Mouse (Mus musculus): ENCODE measurements at regions not wholly inside any gene's neighbourhood (a gene's known extent, or its start where the extent isn't known, plus 50 kb on each side); places are given as distances from the start of the nearest gene placed in this dataset.

GRCm38 (mm10) chr12:26244701-26245100 lies 170.4 kb downstream of the Rnf144a start:
- DNase-seq (ENCODE audit: low spot score): no peak

- no peak for DNase-seq (ENCODE audit: low spot score)
These were observed 187.5 kb downstream of the Rnf144a start for GRCm38 (mm10) chr12:26227557-26228020.

- no peak for DNase-seq (ENCODE audit: low spot score)
These were observed 188.7 kb downstream of the Rnf144a start for GRCm38 (mm10) chr12:26226363-26226762.

- no peak for DNase-seq (ENCODE audit: low spot score)
These were observed 202.6 kb downstream of the Rnf144a start for GRCm38 (mm10) chr12:26212447-26212846.

GRCm38 (mm10) chr12:26211423-26211822 lies 203.6 kb downstream of the Rnf144a start:
- DNase-seq (ENCODE audit: low spot score): no peak

- DNase-seq (ENCODE audit: low spot score): no peak
These were observed 208.3 kb downstream of the Rnf144a start for GRCm38 (mm10) chr12:26206751-26207150.

GRCm38 (mm10) chr12:26206036-26206435 lies 209.0 kb downstream of the Rnf144a start:
- no peak for DNase-seq (ENCODE audit: low spot score)

GRCm38 (mm10) chr12:26191982-26192576 lies 223.0 kb downstream of the Rnf144a start:
- DNase-seq (ENCODE audit: low spot score): no peak

- DNase-seq (ENCODE audit: low spot score): no peak
These were observed 223.6 kb downstream of the Rnf144a start for GRCm38 (mm10) chr12:26191268-26191981.

- DNase-seq (ENCODE audit: low spot score): no peak
These were observed 226.1 kb downstream of the Rnf144a start for GRCm38 (mm10) chr12:26188996-26189395.

- DNase-seq (ENCODE audit: low spot score): no peak
These were observed 227.8 kb downstream of the Rnf144a start for GRCm38 (mm10) chr12:26187091-26187862.

- no peak for DNase-seq (ENCODE audit: low spot score)
These were observed 230.2 kb downstream of the Rnf144a start for GRCm38 (mm10) chr12:26184701-26185460.

- DNase-seq (ENCODE audit: low spot score): no peak
These were observed 232.0 kb downstream of the Rnf144a start for GRCm38 (mm10) chr12:26183021-26183420.

- no peak for DNase-seq (ENCODE audit: low spot score)
These were observed 234.2 kb downstream of the Rnf144a start for GRCm38 (mm10) chr12:26180846-26181245.

- DNase-seq (ENCODE audit: low spot score): no peak
These were observed 238.8 kb downstream of the Rnf144a start for GRCm38 (mm10) chr12:26176231-26176662.

- no peak for DNase-seq (ENCODE audit: low spot score)
These were observed 251.6 kb downstream of the Rnf144a start for GRCm38 (mm10) chr12:26163416-26163815.

- no peak for DNase-seq (ENCODE audit: low spot score)
These were observed 254.0 kb downstream of the Rnf144a start for GRCm38 (mm10) chr12:26160861-26161615.

GRCm38 (mm10) chr12:26152992-26153391 lies 262.1 kb downstream of the Rnf144a start:
- no peak for DNase-seq (ENCODE audit: low spot score)

GRCm38 (mm10) chr12:26146336-26146735 lies 268.7 kb downstream of the Rnf144a start:
- no peak for DNase-seq (ENCODE audit: low spot score)

GRCm38 (mm10) chr12:26145085-26145714 lies 269.9 kb downstream of the Rnf144a start:
- no peak for DNase-seq (ENCODE audit: low spot score)

GRCm38 (mm10) chr12:26144616-26145015 lies 270.4 kb downstream of the Rnf144a start:
- no peak for DNase-seq (ENCODE audit: low spot score)

All from ovary, postnatal 36 days (tissue).